Mouse (Mus musculus) Patski (cell line): ENCODE measurements at regions not wholly inside any gene's neighbourhood (a gene's known extent, or its start where the extent isn't known, plus 50 kb on each side); places are given as distances from the start of the nearest gene placed in this dataset.

Experiments
- ATAC-seq: fragments of 100-300 bp; one replicate; pipeline ENCODE4 v1.8.0; 2021
- CTCF ChIA-PET: fragments of 350-600 bp; sonication (Branson Sonifier 250); formaldehyde crosslinking; loops from one replicate; lab custom pipeline; 2022; ENCODE audit warnings: inconsistent platforms; lab: Charles Lee
- POLR2A ChIA-PET: fragments of 350-600 bp; sonication (Branson Sonifier 250); formaldehyde crosslinking; loops from one replicate; lab custom pipeline; 2022; ENCODE audit warnings: antibody characterized with exemption, inconsistent platforms; lab: Charles Lee
- DNase-seq: peaks from one replicate; pipeline ENCODE4 v3.0.0-alpha.2; 2011; ENCODE audit warnings: low read depth, low spot score
- H3K27me3 ChIP-seq: fragments of 371-371 bp; one replicate; pipeline ENCODE4 v1.5.1; 2021
- CTCF ChIP-seq: fragments of 100-300 bp; IDR thresholded peaks from one replicate; pipeline ENCODE4 v1.5.1; 2021
- in situ Hi-C: fragments of 300-500 bp; cut with MboI; formaldehyde crosslinking; loops from 3 replicates; pipeline ENCODE4 v1.11.1; 2018; ENCODE audit warnings: low pct_unique_long_range_greater_than_20kb, mixed read lengths

DNA sequence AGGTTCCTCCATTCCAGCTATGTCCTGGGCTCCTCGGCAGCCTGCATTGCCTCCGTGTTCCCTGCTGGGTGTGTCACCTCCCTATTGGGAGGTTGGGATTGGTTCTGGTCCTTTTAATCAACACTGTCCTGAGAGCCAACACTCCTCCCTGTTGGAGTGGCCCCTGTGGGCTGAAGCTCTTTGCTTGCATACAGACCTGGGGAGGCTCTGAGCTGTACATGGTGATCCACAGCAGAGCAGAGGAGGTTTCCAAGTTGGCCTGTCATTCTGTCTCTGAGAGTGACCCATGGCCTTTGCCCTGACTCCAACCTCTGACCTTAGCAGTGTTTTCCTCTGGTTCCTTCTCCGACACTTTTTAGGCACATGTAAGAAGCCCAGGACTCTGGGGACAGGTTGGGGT is 132.4 kb downstream of the Tpra1 start:
- DNase-seq (no peak), ATAC-seq (no peak)
- no peak for TF ChIP-seq CTCF
- in situ Hi-C loops = loop anchor here (5.0 to 10.0 kb wide), 3 partner anchors 102 to 600 kb away; no protein-coding TSS in a partner anchor
- H3K27me3 ChIP-seq = no peaks in the 10 kb centered on the region
- ChIA-PET CTCF (interaction anchor here (0.8 to 1.9 kb wide), 10 partner anchors 14 to 598 kb away, joined by 3 to 14 read pairs (median 4); no protein-coding TSS in a partner anchor), POLR2A (interaction anchor here (0.7 kb wide), 1 partner anchor 960 kb away, joined by 3 read pairs; no protein-coding TSS in a partner anchor)

GRCm38 (mm10) chr6:89035061-89035835 is 133.2 kb downstream of the Tpra1 start:
- DNase-seq = no peak
- TF ChIP-seq CTCF = no peak
- ATAC-seq = no peak
- POLR2A ChIA-PET = interaction anchor here (0.7 kb wide), 1 partner anchor 959 kb away, joined by 3 read pairs; no protein-coding TSS in a partner anchor
- no peaks in the 10 kb centered on the region for H3K27me3 ChIP-seq
- in situ Hi-C loops = loop anchor here (10.0 kb wide), 2 partner anchors 520 to 600 kb away; no protein-coding TSS in a partner anchor
- CTCF ChIA-PET = interaction anchor here (0.9 to 1.9 kb wide), 4 partner anchors 15 to 204 kb away, joined by 4 to 14 read pairs (median 4); no protein-coding TSS in a partner anchor

GRCm38 (mm10) chr6:89035836-89036156 is 133.7 kb downstream of the Tpra1 start:
- ChIA-PET POLR2A (no interaction called here), CTCF (no interaction called here)
- DNase-seq = no peak
- in situ Hi-C loops = loop anchor here (10.0 kb wide), 2 partner anchors 519 to 599 kb away; no protein-coding TSS in a partner anchor
- no peak for TF ChIP-seq CTCF
- no peak for ATAC-seq
- no peaks in the 10 kb centered on the region for H3K27me3 ChIP-seq

DNA sequence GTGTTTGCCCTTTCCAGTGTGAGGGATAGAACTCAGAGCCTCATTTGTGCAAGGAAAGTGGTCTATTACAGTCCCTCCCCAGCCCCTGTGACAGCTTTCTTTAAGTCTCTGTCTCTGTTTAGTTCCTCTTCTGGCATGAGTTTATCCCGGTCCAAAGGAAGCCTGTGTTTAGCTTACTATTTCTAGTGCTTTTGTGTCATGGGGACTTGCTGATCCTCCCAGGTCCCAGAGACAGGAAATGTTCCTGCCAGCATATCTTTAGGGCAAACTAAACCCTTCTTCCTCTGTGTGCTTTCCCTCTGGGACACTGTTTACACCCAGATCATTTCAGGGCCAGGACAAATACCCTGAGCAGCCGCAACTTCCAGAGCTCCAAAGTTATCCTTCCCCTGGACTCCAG is 135.3 kb downstream of the Tpra1 start:
- no peaks in the 10 kb centered on the region for H3K27me3 ChIP-seq
- DNase-seq (no peak), ATAC-seq (no peak)
- no peak for TF ChIP-seq CTCF
- in situ Hi-C loops = loop anchor here (10.0 kb wide), 2 partner anchors 517 to 597 kb away; no protein-coding TSS in a partner anchor
- ChIA-PET POLR2A (no interaction called here), CTCF (interaction anchor here (0.7 kb wide), 1 partner anchor 21 kb away, joined by 3 read pairs; no protein-coding TSS in a partner anchor)

GRCm38 (mm10) chr6:89037901-89038300 is 135.8 kb downstream of the Tpra1 start:
- ChIA-PET POLR2A (no interaction called here), CTCF (interaction anchor here (0.7 to 1.0 kb wide), 2 partner anchors 21 to 111 kb away, joined by 3 read pairs; no protein-coding TSS in a partner anchor)
- TF ChIP-seq CTCF = no peak
- ATAC-seq = no peak
- in situ Hi-C loops = loop anchor here (10.0 kb wide), 2 partner anchors 517 to 597 kb away; no protein-coding TSS in a partner anchor
- H3K27me3 ChIP-seq = no peaks in the 10 kb centered on the region
- no peak for DNase-seq

- in situ Hi-C loops = no loop called here
- ChIA-PET POLR2A (no interaction called here), CTCF (no interaction called here)
- no peaks in the 10 kb centered on the region for H3K27me3 ChIP-seq
- no peak for TF ChIP-seq CTCF
- DNase-seq (no peak), ATAC-seq (no peak)
These were observed 138.9 kb downstream of the Tpra1 start for GRCm38 (mm10) chr6:89040919-89041318.

DNA sequence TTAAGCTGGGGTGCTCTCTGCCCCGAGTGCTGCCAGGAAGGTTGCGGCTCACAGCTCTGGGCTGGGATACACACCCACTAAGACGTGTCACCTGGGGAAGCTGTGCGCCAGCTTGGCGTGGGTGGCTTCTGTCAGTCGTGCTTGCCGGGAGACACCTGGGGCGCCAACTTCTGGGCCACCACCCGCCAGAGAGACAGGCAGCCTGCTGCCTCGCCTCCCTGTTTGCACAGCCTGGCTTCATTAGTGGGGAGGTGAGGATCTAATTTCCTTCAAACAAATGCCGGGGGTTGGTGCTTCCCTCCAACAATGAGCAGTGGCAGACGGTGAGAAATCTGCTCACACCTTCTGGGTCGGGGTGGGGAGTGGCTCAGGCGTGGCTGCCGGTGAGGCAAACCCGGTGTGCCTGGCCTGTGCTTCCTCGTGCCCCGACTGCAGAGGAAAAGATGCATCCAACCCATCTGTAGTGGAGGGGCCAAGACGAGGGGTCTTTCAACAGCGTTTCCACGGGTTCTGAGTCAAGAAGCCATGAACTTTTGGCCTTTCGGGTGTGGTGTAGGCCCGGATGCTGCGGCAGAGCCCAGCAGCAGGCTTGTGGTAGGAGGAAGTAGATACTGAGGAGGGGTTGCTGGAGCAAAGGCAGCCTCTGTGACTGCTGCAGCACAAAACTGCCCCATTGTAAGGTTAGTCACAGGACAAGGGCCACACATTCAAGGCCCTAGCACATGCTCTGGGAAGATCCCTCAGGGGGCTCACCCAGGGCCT is 140.6 kb downstream of the Tpra1 start:
- ATAC-seq (no peak), DNase-seq (no peak)
- in situ Hi-C loops = no loop called here
- no peaks in the 10 kb centered on the region for H3K27me3 ChIP-seq
- TF ChIP-seq CTCF = no peak
- ChIA-PET POLR2A (no interaction called here), CTCF (interaction anchor here (1.1 to 1.3 kb wide), 2 partner anchors 10 to 60 kb away, joined by 3 read pairs; no protein-coding TSS in a partner anchor)

DNA sequence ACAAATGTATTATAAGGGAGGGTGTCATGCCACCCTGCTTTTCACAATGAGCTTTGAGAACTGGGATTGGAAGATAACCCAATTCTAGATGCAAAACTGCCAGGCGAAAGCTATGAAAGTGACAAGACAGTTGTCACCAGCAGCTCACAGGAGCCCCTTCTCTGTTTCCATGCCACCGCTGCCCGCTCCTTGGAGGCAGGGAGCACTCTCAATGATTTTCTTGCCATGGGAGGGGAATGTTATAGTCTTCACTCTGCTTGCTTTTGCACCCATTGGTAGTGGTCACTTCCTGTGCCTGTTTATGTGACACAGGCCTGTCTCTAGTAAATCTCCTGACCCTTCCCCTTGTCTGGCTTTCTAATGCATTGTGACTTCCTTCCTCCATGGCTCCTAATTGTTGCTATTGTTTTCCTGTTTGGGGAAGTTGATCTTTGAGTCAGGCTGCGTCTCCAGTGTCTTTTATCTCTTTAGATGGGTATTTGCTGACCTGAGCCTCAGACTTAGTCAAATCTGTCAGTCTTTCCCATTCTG is 143.4 kb downstream of the Tpra1 start:
- in situ Hi-C loops = no loop called here
- CTCF ChIA-PET = no interaction called here
- ATAC-seq (no peak), DNase-seq (no peak)
- POLR2A ChIA-PET = no interaction called here
- H3K27me3 ChIP-seq = no peaks in the 10 kb centered on the region
- no peak for TF ChIP-seq CTCF

- TF ChIP-seq CTCF = no peak
- DNase-seq (no peak), ATAC-seq (no peak)
- H3K27me3 ChIP-seq = no peaks in the 10 kb centered on the region
- ChIA-PET POLR2A (no interaction called here), CTCF (no interaction called here)
- in situ Hi-C loops = no loop called here
These were observed 144.4 kb downstream of the Tpra1 start for GRCm38 (mm10) chr6:89046476-89046875.

DNA sequence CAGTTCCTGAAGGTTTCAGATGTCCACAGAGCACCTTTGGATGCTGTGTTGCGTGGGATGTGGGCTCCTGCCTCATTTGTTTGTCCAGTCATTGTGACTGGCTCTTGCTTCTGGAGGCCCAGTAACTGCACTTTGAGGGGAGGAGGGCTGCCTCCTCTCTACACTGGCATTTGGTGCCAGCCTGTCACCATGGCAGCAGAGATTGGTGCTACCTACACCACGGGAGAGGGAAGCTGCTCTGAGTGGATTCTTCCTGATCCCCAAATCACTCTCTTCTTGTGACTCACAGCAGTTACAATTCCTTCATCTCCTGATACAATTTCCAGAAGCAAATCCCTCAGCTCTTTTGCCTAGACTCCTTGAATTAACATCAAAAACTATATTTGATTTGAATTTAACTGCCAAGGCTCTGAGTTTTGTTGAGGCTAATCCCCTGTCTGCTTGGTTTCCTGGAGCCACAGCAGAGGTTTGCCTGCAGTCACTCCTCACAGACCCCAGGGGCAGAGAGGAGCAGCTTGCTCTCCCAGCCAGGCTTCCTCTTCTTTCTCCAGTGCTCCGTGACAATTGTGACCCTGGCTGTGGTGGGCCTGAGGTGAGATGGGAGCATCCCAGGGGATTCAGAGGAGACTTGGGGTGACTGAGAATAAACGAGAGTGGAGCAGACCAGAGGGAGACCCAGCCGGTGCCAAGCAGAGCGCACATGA is 145.7 kb downstream of the Tpra1 start:
- POLR2A ChIA-PET = no interaction called here
- in situ Hi-C loops = no loop called here
- CTCF ChIA-PET = no interaction called here
- ATAC-seq (no peak), DNase-seq (no peak)
- no peak for TF ChIP-seq CTCF
- no peaks in the 10 kb centered on the region for H3K27me3 ChIP-seq
